Mouse (Mus musculus): ENCODE data around the gene Ccdc115.

DNA sequence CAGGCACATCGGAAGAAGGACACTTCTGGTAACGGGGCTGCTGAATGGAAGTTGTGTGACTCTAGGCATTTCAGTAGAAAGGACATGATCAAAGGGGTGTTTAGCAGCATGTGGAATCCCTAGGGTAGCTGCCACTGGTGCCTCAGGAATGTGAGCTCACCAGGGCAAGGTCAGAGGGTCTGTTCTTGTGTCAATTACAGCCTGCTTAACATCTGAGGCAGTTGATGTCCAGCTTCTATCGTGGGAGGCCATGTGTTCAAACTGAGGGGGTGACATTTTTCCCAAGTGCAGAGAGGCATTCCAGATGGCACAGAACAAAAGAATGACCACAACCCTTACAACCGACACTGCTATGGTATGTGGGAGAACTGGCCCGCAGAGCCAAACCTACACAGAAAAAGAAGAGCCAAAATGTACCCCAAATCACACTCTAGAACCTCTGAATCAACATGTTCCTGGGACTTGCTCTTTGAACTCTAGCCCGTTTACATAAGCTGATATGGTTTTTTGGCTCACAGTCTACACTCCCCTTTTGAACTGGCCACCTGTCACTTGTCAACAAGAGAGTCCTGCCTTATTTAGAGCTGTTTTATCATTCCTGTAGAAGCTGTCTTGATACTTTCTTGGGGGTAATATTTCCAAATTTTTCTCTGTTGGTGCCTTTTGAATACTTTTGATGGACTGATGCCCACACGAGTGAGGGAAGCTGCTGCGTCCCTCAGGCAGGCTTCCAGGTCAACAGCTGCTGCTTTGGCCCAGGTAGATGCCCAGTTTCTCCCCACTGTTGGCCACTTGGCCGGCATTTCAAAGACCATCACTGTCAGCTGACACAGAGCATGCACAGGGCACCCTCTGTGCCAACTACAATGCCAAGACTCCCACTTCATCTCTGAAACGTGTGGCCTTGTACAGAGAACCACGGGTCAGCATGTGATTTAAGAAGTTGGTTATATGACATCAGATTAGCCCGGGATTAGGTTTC, 51.8 kb downstream of the Ccdc115 start:
- no peak for TF ChIP-seq CTCF (IDR thresholded peaks at IDR 0.05; ENCODE audit: control insufficient read depth, insufficient read depth, insufficient replicate concordance, low read depth, low read length)
- TF ChIP-seq POLR2A (IDR thresholded peaks at IDR 0.05; ENCODE audit: control insufficient read depth, low read depth, low read length): no peak
